ENCODE assay signal across 10 mouse cellular contexts in genomic region chr1:164321408-164321807, GRCm38 (mm10). TPM values are rescaled to one million over a fixed set of nuclear protein-coding genes. Genes with fewer than 3 reads are reported as not detected.
DNase-seq lines count a peak whose midpoint lies in the region; ATAC-seq and TF ChIP-seq lines count a peak whose summit lies in the region.
"Had no signal": no experiment of that assay in that cellular context is flagged by ENCODE, and none has a peak within 500 bp of the region (broad histone marks: within the 10 kb centered on the region; RNA-seq: fewer than 3 reads in every experiment).

No protein-coding gene starts in this region.

- peak overlapping the region; percentile 43 for H3K27ac ChIP-seq in hindbrain, embryonic 15.5 days (replicated peaks)
- H3K27ac ChIP-seq in hindbrain, embryonic 11.5 days (ENCODE audit: low read depth, low read length), result no peak overlapping the region
- H3K27ac ChIP-seq in intestine, embryonic 15.5 days, result peak overlapping the region; percentile 18; the same call in 1 of the 2 replicates
- H3K27ac ChIP-seq in limb, embryonic 10.5 days, result no peak overlapping the region

- no peaks in the 10 kb centered on the region for H3K36me3 ChIP-seq in hindbrain, embryonic 15.5 days
- H3K36me3 ChIP-seq in hindbrain, embryonic 11.5 days (ENCODE audit: control insufficient read depth, insufficient read depth, low read length), result no peaks in the 10 kb centered on the region
- no peaks in the 10 kb centered on the region for H3K36me3 ChIP-seq in intestine, embryonic 15.5 days
- peaks cover 13% of the 10 kb centered on the region for H3K36me3 ChIP-seq in limb, embryonic 10.5 days

- TF ChIP-seq CTCF in Patski (IDR thresholded peaks at IDR 0.05), result no peak

- no peak overlapping the region for H3K4me3 ChIP-seq in hindbrain, embryonic 15.5 days
- H3K4me3 ChIP-seq in hindbrain, embryonic 11.5 days (ENCODE audit: low read depth, low read length), result no peak overlapping the region
- no peak overlapping the region for H3K4me3 ChIP-seq in intestine, embryonic 15.5 days (replicated peaks)
- no peak overlapping the region for H3K4me3 ChIP-seq in limb, embryonic 10.5 days
- H3K4me3 ChIP-seq: megakaryocyte, embryonic 14.5 days had no signal

- H3K27me3 ChIP-seq in hindbrain, embryonic 15.5 days, result no peaks in the 10 kb centered on the region
- no peaks in the 10 kb centered on the region for H3K27me3 ChIP-seq in hindbrain, embryonic 11.5 days (ENCODE audit: control insufficient read depth, insufficient read depth, low read length)
- no peaks in the 10 kb centered on the region for H3K27me3 ChIP-seq in Patski
- H3K27me3 ChIP-seq in intestine, embryonic 15.5 days (replicated peaks), result no peaks in the 10 kb centered on the region
- H3K27me3 ChIP-seq in limb, embryonic 10.5 days (ENCODE audit: low read depth, poor library complexity, severe bottlenecking), result no peaks in the 10 kb centered on the region
- H3K27me3 ChIP-seq: megakaryocyte, embryonic 14.5 days had no signal

- 63% methylated on average over 10 of the region's 10 CpGs for WGBS in hindbrain, embryonic 15.5 days
- 86% methylated on average over 10 of the region's 10 CpGs for WGBS in hindbrain, embryonic 11.5 days
- 53% methylated on average over 10 of the region's 10 CpGs for WGBS in intestine, embryonic 15.5 days
- WGBS in limb, embryonic 10.5 days, result 81% methylated on average over 10 of the region's 10 CpGs

- no peaks in the 10 kb centered on the region for H3K9me3 ChIP-seq in hindbrain, embryonic 15.5 days
- no peaks in the 10 kb centered on the region for H3K9me3 ChIP-seq in hindbrain, embryonic 11.5 days (ENCODE audit: control insufficient read depth, low read length)
- H3K9me3 ChIP-seq in intestine, embryonic 15.5 days, result no peaks in the 10 kb centered on the region
- H3K9me3 ChIP-seq in limb, embryonic 10.5 days (replicated peaks), result no peaks in the 10 kb centered on the region
- H3K9me3 ChIP-seq: megakaryocyte, embryonic 14.5 days had no signal

- no peak overlapping the region for H3K4me2 ChIP-seq in hindbrain, embryonic 15.5 days
- no peak overlapping the region for H3K4me2 ChIP-seq in hindbrain, embryonic 11.5 days (replicated peaks; ENCODE audit: low read depth, low read length)
- 0 out of 2 replicates have a peak overlapping the region, but pooled peaks have one; percentile 11 for H3K4me2 ChIP-seq in intestine, embryonic 15.5 days (replicated peaks)

- no peak for DNase-seq in hindbrain, embryonic 11.5 days (ENCODE audit: low spot score)
- DNase-seq in Patski (ENCODE audit: low read depth, low spot score), result peak; percentile 71
- peak; percentile 51 to 86 for DNase-seq in kidney, postnatal 25 days
- DNase-seq in right cerebral cortex, postnatal 36 days (ENCODE audit: low spot score in 2 of 2), result no peak
- DNase-seq in limb, embryonic 10.5 days (ENCODE audit: low spot score), result no peak
- no peak for DNase-seq in cerebellum, adult 11 months
- DNase-seq: liver had no signal

- H3K4me1 ChIP-seq in hindbrain, embryonic 15.5 days (replicated peaks), result 0 out of 2 replicates have a peak, but pooled peaks cover 6% of the 10 kb centered on the region
- H3K4me1 ChIP-seq in hindbrain, embryonic 11.5 days (replicated peaks; ENCODE audit: control insufficient read depth, insufficient read depth, low read length), result no peaks in the 10 kb centered on the region
- H3K4me1 ChIP-seq in intestine, embryonic 15.5 days (replicated peaks), result peaks cover 19% of the 10 kb centered on the region
- H3K4me1 ChIP-seq in limb, embryonic 10.5 days, result no peaks in the 10 kb centered on the region

- H3K9ac ChIP-seq in hindbrain, embryonic 15.5 days, result no peak overlapping the region
- H3K9ac ChIP-seq in hindbrain, embryonic 11.5 days (ENCODE audit: low read depth, low read length), result no peak overlapping the region
- no peak overlapping the region for H3K9ac ChIP-seq in intestine, embryonic 15.5 days

- ATAC-seq in hindbrain, embryonic 15.5 days (ENCODE audit: low FRiP score, low read depth), result no peak
- ATAC-seq in hindbrain, embryonic 11.5 days (ENCODE audit: low FRiP score), result no peak
- ATAC-seq in Patski, result peak; percentile 90
- peak; percentile 71 for ATAC-seq in intestine, embryonic 15.5 days

- POLR2A ChIA-PET in Patski (lab: Charles Lee), result no interaction called here

- in situ Hi-C loops in Patski (cut with MboI; ENCODE audit: low pct_unique_long_range_greater_than_20kb), result no loop called here

- CTCF ChIA-PET in Patski (lab: Charles Lee), result interaction anchor here (1.0 to 1.7 kb wide), 5 partner anchors 12 to 37 kb away, joined by 3 to 5 read pairs (median 4); no protein-coding TSS in a partner anchor

RNA-seq across cellular contexts. Expression of gene Blzf1, which starts 14.1 kb away (rescaled TPM):
- 30.3 and 31.9 TPM in 2 replicates for polyA plus RNA-seq in hindbrain, embryonic 15.5 days (2015; fragmentation: Nextera tagmentation; extraction: Ambion mirVana)
- 28.8 and 30.8 TPM in 2 replicates for polyA plus RNA-seq in hindbrain, embryonic 11.5 days (2014; fragmentation: Nextera tagmentation; extraction: Ambion mirVana)
- 20.9 TPM for polyA plus RNA-seq in Patski (2021)
- 23.6 and 25.7 TPM in 2 replicates for polyA plus RNA-seq in intestine, embryonic 15.5 days (2015; fragmentation: Nextera tagmentation; extraction: Ambion mirVana)
- 23.9 and 27.5 TPM in 2 replicates for polyA plus RNA-seq in limb, embryonic 10.5 days (2016; fragmentation: Nextera tagmentation; extraction: Ambion mirVana)

RNA-seq across cellular contexts. Expression of gene Nme7, which starts 17.5 kb away (rescaled TPM):
- polyA plus RNA-seq in hindbrain, embryonic 15.5 days (2015; fragmentation: Nextera tagmentation; extraction: Ambion mirVana), result 32.5 and 32.9 TPM in 2 replicates
- 30.4 and 32.8 TPM in 2 replicates for polyA plus RNA-seq in hindbrain, embryonic 11.5 days (2014; fragmentation: Nextera tagmentation; extraction: Ambion mirVana)
- 56.0 TPM for polyA plus RNA-seq in Patski (2021)
- 35.0 and 35.2 TPM in 2 replicates for polyA plus RNA-seq in intestine, embryonic 15.5 days (2015; fragmentation: Nextera tagmentation; extraction: Ambion mirVana)
- 46.5 and 47.7 TPM in 2 replicates for polyA plus RNA-seq in limb, embryonic 10.5 days (2016; fragmentation: Nextera tagmentation; extraction: Ambion mirVana)

RNA-seq across cellular contexts. Expression of gene Ccdc181, which starts 46.0 kb away (rescaled TPM):
- 24.0 and 26.9 TPM in 2 replicates for polyA plus RNA-seq in hindbrain, embryonic 15.5 days (2015; fragmentation: Nextera tagmentation; extraction: Ambion mirVana)
- polyA plus RNA-seq in hindbrain, embryonic 11.5 days (2014; fragmentation: Nextera tagmentation; extraction: Ambion mirVana), result 16.3 and 18.1 TPM in 2 replicates
- polyA plus RNA-seq in Patski (2021), result 36.0 TPM
- polyA plus RNA-seq in intestine, embryonic 15.5 days (2015; fragmentation: Nextera tagmentation; extraction: Ambion mirVana), result 8.0 and 8.1 TPM in 2 replicates
- 4.6 and 6.4 TPM in 2 replicates for polyA plus RNA-seq in limb, embryonic 10.5 days (2016; fragmentation: Nextera tagmentation; extraction: Ambion mirVana)

Comparison
In these comparisons a context has a peak if more than half of its experiments do, and no peak if none do; other contexts are left out.
1. H3K27ac ChIP-seq: peak in hindbrain, embryonic 15.5 days (single experiment) and intestine, embryonic 15.5 days (single experiment); none in hindbrain, embryonic 11.5 days (single experiment) and limb, embryonic 10.5 days (single experiment).
2. ATAC-seq: peak in Patski (single experiment) and intestine, embryonic 15.5 days (single experiment); none in hindbrain, embryonic 15.5 days (single experiment) and hindbrain, embryonic 11.5 days (single experiment).
3. DNase-seq: peak in Patski (single experiment) and kidney, postnatal 25 days (2 of 2); none in hindbrain, embryonic 11.5 days (single experiment), right cerebral cortex, postnatal 36 days (0 of 2), limb, embryonic 10.5 days (single experiment) and cerebellum, adult 11 months (single experiment).